Mouse (Mus musculus) heart, embryonic 13.5 days (tissue): ENCODE measurements around the gene Slc8a1. TPM values are rescaled to one million over a fixed set of nuclear protein-coding genes. Genes with fewer than 3 reads are reported as not detected.

Experiments used
- ATAC-seq: fragments of 200-750 bp; cut with Nextera tagmentation; 2 replicates; pipeline ENCODE4 v1.8.0; 2017; ENCODE audit warnings: moderate TSS enrichment; ENCODE audit not compliant: insufficient number of reproducible peaks, low FRiP score, low TSS enrichment; ENCODE audit errors: extremely low read depth
- H3K27ac ChIP-seq: fragments of 300-500 bp; sonication (generic); replicated peaks from 2 replicates; pipeline ENCODE4 v1.5.1; 2015; ENCODE audit warnings: moderate library complexity, mild to moderate bottlenecking, inconsistent platforms
- H3K27me3 ChIP-seq: fragments of 300-500 bp; sonication (generic); replicated peaks from 2 replicates; pipeline ENCODE4 v1.6.1; 2015; ENCODE audit warnings: mild to moderate bottlenecking, inconsistent platforms
- H3K36me3 ChIP-seq: fragments of 300-500 bp; sonication (generic); 2 replicates; pipeline ENCODE4 v1.6.1; 2015; ENCODE audit warnings: mild to moderate bottlenecking, inconsistent platforms
- H3K4me1 ChIP-seq: fragments of 300-500 bp; sonication (generic); 2 replicates; pipeline ENCODE4 v1.6.1; 2015; ENCODE audit warnings: inconsistent platforms
- H3K4me2 ChIP-seq: fragments of 300-500 bp; sonication (generic); 2 replicates; pipeline ENCODE4 v1.6.1; 2015; ENCODE audit warnings: inconsistent platforms, mild to moderate bottlenecking, moderate library complexity
- H3K4me3 ChIP-seq: fragments of 300-500 bp; sonication (generic); 2 replicates; pipeline ENCODE4 v1.5.1; 2015; ENCODE audit warnings: moderate library complexity, mild to moderate bottlenecking, inconsistent platforms
- H3K9ac ChIP-seq: fragments of 300-500 bp; sonication (generic); 2 replicates; pipeline ENCODE4 v1.6.1; 2015; ENCODE audit warnings: inconsistent platforms, mild to moderate bottlenecking, moderate library complexity
- H3K9me3 ChIP-seq: fragments of 300-500 bp; sonication (generic); 2 replicates; pipeline ENCODE4 v1.6.1; 2016; ENCODE audit warnings: inconsistent platforms
- WGBS: fragments of 180-500 bp; shearing (Covaris S2); methylation state at CpG from one replicate; pipeline ENCODE4 v1.1.7; 2015; ENCODE audit warnings: mixed read lengths; 5-methylcytosine and 5-hydroxymethylcytosine counted together
- polyA plus RNA-seq: library from polyadenylated mRNA; unstranded; fragments of >200 nt; fragmentation: Nextera tagmentation; extraction: Ambion mirVana; gene quantifications from 2 replicates; pipeline ENCODE4 v1.2.1, GENCODE M21; 2015

The Slc8a1 gene
- polyA plus RNA-seq, 1 experiment from 2014 or later: 67.6 TPM

- H3K27ac ChIP-seq: no peak overlapping the region
- no peaks in the 10 kb centered on the region for H3K27me3 ChIP-seq
- H3K36me3 ChIP-seq: peaks cover 16% of the 10 kb centered on the region
- no peak for ATAC-seq
- no peak overlapping the region for H3K4me2 ChIP-seq
- H3K4me1 ChIP-seq: peaks cover 40% of the 10 kb centered on the region
- H3K4me3 ChIP-seq: no peak overlapping the region
- H3K9me3 ChIP-seq: no peaks in the 10 kb centered on the region
- whole genome bisulfite sequencing: 70% methylated on average over 5 of the region's 5 CpGs
- no peak overlapping the region for H3K9ac ChIP-seq
Measured at GRCm38 (mm10) chr17:81505162-81505685, 233.0 kb downstream of the Slc8a1 start.

GRCm38 (mm10) chr17:81504040-81504439, 234.1 kb downstream of the Slc8a1 start:
- no peak for ATAC-seq
- WGBS: 71% methylated on average over 2 of the region's 2 CpGs
- Histone ChIP-seq H3K36me3 (peaks cover 14% of the 10 kb centered on the region), H3K4me3 (no peak overlapping the region), H3K4me1 (peaks cover 41% of the 10 kb centered on the region), H3K9ac (no peak overlapping the region), H3K9me3 (no peaks in the 10 kb centered on the region), H3K27ac (no peak overlapping the region; the same call in 1 of the 2 replicates), H3K27me3 (no peaks in the 10 kb centered on the region), H3K4me2 (no peak overlapping the region)

DNA sequence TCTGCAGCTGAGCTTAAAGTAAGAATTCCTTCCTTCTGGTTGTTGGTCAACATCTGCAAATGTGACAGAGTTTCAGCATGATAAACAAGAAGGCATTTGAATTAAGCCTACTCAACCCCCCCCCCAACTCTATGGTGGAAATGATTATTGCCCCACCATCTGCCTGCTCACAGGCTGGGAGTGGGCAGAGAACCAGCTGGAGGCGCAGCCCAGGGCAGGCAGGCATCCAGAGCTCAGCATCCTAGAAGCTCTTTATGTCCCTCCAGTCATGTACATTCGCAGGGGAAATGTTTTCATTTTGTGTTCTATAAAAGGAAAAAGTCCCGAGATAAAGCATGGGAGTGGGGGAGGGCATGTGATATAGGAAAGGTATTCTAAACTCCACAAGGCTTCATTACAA, 235.4 kb downstream of the Slc8a1 start:
- H3K4me3 ChIP-seq: no peak overlapping the region
- peaks cover 51% of the 10 kb centered on the region for H3K4me1 ChIP-seq
- ATAC-seq: no peak
- H3K4me2 ChIP-seq: no peak overlapping the region
- H3K27ac ChIP-seq: peak overlapping the region; percentile 32; the same call in 1 of the 2 replicates
- no peaks in the 10 kb centered on the region for H3K9me3 ChIP-seq
- 57% methylated on average over 3 of the region's 3 CpGs for WGBS
- no peaks in the 10 kb centered on the region for H3K27me3 ChIP-seq
- H3K9ac ChIP-seq: no peak overlapping the region
- peaks cover 10% of the 10 kb centered on the region for H3K36me3 ChIP-seq

- ATAC-seq: no peak
- WGBS: 72% methylated on average over 5 of the region's 5 CpGs
- H3K4me1 ChIP-seq: peaks cover 63% of the 10 kb centered on the region
Measured at GRCm38 (mm10) chr17:81500686-81501407, 237.3 kb downstream of the Slc8a1 start.

GRCm38 (mm10) chr17:81497919-81498318, 240.3 kb downstream of the Slc8a1 start:
- Histone ChIP-seq H3K27me3 (no peaks in the 10 kb centered on the region), H3K4me3 (no peak overlapping the region), H3K9me3 (no peaks in the 10 kb centered on the region), H3K27ac (peak overlapping the region; percentile 36; the same call in 1 of the 2 replicates), H3K4me2 (no peak overlapping the region), H3K4me1 (peaks cover 74% of the 10 kb centered on the region), H3K9ac (no peak overlapping the region), H3K36me3 (no peaks in the 10 kb centered on the region; the same call in none of the 2 replicates)
- no peak for ATAC-seq

More at GRCm38 (mm10) chr17:81500686-81501407, 237.3 kb downstream of the Slc8a1 start:
- no peak overlapping the region for H3K9ac ChIP-seq
- peaks cover 8% of the 10 kb centered on the region for H3K36me3 ChIP-seq
- H3K27me3 ChIP-seq: no peaks in the 10 kb centered on the region
- H3K27ac ChIP-seq: peak overlapping the region; percentile 48
- H3K9me3 ChIP-seq: no peaks in the 10 kb centered on the region
- no peak overlapping the region for H3K4me2 ChIP-seq
- H3K4me3 ChIP-seq: no peak overlapping the region

DNA sequence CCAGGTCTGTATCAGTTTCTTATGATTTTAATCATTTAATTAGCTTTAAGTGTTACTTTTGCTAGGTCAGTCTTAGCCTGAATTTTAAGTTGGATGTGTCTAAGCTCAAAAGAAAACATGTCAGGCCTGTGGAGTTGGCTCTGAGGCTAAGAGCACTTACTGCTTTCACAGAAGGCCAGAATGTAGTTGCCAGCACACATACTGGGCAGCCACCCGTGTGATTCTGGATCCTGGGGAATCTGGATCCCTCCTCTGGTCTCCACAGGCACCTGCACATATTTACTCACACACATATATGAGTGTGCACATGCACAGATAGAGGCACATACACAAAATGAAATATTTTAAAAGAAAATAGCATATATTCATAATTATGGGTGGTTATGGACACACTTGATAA, 241.6 kb downstream of the Slc8a1 start:
- Histone ChIP-seq H3K4me2 (no peak overlapping the region), H3K9ac (no peak overlapping the region), H3K27ac (no peak overlapping the region), H3K36me3 (no peaks in the 10 kb centered on the region; the same call in 1 of the 2 replicates), H3K27me3 (no peaks in the 10 kb centered on the region), H3K4me3 (no peak overlapping the region), H3K9me3 (no peaks in the 10 kb centered on the region), H3K4me1 (peaks cover 74% of the 10 kb centered on the region)
- WGBS: 60% methylated on average over 1 of the region's 1 CpGs
- no peak for ATAC-seq

DNA sequence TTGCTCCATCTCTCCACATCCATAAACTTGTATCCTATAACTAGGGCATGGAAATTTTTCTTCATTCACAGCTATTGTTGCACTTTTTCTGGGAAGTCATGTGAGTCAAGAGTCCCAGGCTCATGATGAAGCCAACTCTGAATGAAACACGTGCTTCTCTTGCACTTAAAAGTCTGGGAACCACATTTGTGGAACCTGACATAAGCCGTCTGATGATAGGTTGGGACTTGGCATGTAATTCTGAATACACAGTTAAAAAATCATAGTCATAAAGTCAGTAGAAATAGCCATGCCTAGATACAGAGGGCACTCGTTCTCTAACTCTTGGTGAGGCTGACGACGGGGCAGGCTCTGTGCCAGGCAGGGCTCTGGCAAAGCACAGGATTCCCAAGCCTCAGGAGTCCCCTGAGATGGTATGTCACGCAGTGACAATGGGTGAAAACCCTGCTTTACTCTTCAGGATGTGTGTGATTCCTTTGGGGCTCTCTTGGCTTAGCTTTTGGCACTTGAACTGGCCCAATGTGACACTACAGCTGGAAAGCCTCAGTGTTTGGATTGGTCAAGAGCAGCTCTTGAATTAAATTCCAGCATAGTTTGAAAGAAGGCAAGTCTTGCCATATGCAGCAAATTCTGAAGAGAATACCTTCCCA, 245.8 kb downstream of the Slc8a1 start:
- peaks cover 71% of the 10 kb centered on the region for H3K4me1 ChIP-seq
- no peak overlapping the region for H3K4me3 ChIP-seq
- H3K27ac ChIP-seq: peak overlapping the region; percentile 52
- no peak overlapping the region for H3K9ac ChIP-seq
- no peak for ATAC-seq
- no peaks in the 10 kb centered on the region for H3K27me3 ChIP-seq
- no peak overlapping the region for H3K4me2 ChIP-seq
- no peaks in the 10 kb centered on the region; the same call in 1 of the 2 replicates for H3K36me3 ChIP-seq
- 48% methylated on average over 6 of the region's 6 CpGs for WGBS
- H3K9me3 ChIP-seq: no peaks in the 10 kb centered on the region

- 69% methylated on average over 1 of the region's 1 CpGs for WGBS
- Histone ChIP-seq H3K9me3 (no peaks in the 10 kb centered on the region), H3K9ac (no peak overlapping the region), H3K27me3 (no peaks in the 10 kb centered on the region), H3K36me3 (peaks cover 5% of the 10 kb centered on the region; the same call in 1 of the 2 replicates), H3K4me1 (peaks cover 64% of the 10 kb centered on the region), H3K4me2 (no peak overlapping the region), H3K4me3 (no peak overlapping the region), H3K27ac (no peak overlapping the region; the same call in 1 of the 2 replicates)
- ATAC-seq: no peak
Measured at GRCm38 (mm10) chr17:81486388-81486787, 251.8 kb downstream of the Slc8a1 start.

- WGBS: 39% methylated on average over 11 of the region's 11 CpGs
- H3K36me3 ChIP-seq: peaks cover 10% of the 10 kb centered on the region; the same call in 1 of the 2 replicates
- H3K4me3 ChIP-seq: no peak overlapping the region
- no peaks in the 10 kb centered on the region for H3K27me3 ChIP-seq
- H3K9me3 ChIP-seq: no peaks in the 10 kb centered on the region
- peak overlapping the region; percentile 89 for H3K27ac ChIP-seq
- peak overlapping the region; percentile 55 for H3K4me2 ChIP-seq
- peaks cover 73% of the 10 kb centered on the region for H3K4me1 ChIP-seq
- H3K9ac ChIP-seq: peak overlapping the region; percentile 47
- no peak for ATAC-seq
Measured at GRCm38 (mm10) chr17:81481843-81482490, 256.2 kb downstream of the Slc8a1 start.

DNA sequence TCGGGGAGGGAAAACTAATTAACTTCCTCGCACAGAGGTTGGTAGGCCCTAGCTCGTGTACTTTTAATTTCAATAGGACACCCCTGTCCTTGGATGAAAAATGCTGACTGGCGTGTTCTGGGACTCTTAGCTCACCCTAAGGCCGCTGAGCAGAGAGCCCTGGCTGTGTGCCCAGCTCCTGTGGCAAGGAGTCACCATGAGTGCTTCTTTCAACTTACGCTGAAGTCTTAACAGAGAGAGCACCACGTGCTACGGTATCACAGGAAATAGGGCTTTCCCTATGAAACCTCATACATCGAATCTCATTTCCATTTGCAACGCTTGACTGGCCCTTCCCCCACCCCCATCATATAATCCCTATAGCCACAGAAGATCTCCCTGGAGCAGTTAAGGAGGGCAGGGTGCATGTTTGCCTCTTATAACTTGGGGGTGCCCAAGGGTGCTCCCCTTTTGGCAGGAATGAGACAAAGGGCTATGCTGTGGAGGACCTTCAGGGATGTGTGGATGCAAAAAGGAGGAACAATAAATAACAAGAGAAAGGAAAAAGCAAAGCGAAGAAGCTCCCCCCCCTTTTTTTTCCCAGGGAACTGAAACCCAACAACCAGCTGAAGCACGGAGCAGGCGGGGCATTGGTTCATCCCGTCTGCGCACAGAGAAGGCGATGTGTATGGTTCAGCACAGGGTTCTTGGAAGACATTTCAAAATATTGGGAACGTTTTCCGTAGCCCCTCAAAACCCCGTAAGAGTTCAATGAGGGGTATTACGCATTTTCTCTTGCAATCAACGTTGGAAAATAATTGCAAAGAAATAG, 257.6 kb downstream of the Slc8a1 start:
- Histone ChIP-seq H3K4me3 (no peak overlapping the region), H3K9me3 (no peaks in the 10 kb centered on the region), H3K36me3 (peaks cover 10% of the 10 kb centered on the region; the same call in 1 of the 2 replicates), H3K9ac (no peak overlapping the region), H3K27ac (peak overlapping the region; percentile 80), H3K27me3 (no peaks in the 10 kb centered on the region), H3K4me2 (peak overlapping the region; percentile 55), H3K4me1 (peaks cover 64% of the 10 kb centered on the region)
- 57% methylated on average over 21 of the region's 21 CpGs for WGBS
- ATAC-seq: peak; percentile 60; the same call in 1 of the 2 replicates
